9 mouse cellular contexts compared by ENCODE assay signal in the genomic region with DNA sequence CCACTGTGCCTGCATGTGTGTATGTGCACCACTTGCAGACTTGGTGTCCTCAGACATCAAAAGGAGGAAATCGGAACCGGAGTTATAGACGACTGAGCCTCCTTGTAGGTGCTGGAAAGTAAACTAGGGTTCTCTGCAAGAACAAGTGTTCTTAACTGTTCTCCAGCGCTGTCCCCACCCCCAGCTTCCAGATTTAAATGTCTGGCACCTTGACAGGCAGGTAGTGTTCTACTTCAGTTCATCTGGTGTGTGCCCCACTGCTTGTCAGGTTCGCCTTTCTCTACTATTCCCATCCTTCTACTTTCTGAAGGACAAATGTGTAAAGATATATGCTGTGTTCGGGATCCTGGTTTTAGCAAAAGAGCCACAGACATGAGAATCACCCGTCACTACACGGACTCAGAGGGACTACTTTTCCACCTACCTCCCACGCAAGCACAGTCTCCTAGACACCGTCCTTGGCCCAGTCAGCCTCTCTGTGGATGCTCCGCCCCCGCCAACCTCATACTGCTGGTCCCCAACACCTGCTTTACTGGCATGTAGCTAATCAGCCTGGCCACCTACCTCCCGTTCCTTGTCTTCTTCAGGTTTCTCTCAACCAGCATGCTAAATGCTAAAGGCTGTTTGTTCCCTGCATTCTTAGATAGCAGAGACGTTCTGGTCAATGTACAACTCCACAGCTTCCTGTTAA. TPM values are rescaled to one million over a fixed set of nuclear protein-coding genes. Genes with fewer than 3 reads are reported as not detected.
DNase-seq lines count a peak whose midpoint lies in the region; ATAC-seq lines count a peak whose summit lies in the region.
"Had no signal": no experiment of that assay in that cellular context is flagged by ENCODE, and none has a peak within 500 bp of the region (broad histone marks: within the 10 kb centered on the region; RNA-seq: fewer than 3 reads in every experiment).

No protein-coding gene starts in this region.

- no peak overlapping the region for H3K9ac ChIP-seq in kidney, embryonic 16.5 days (replicated peaks; ENCODE audit: low read length)
- H3K9ac ChIP-seq in neural tube, embryonic 15.5 days (replicated peaks), result no peak overlapping the region
- H3K9ac ChIP-seq: liver, embryonic 14.5 days had no signal

- peak; percentile 57 for DNase-seq in kidney, adult 11 months
- DNase-seq in cerebellum, adult 11-12 months, result peak; percentile 82
- peak; percentile 52 to 71 for DNase-seq in kidney, postnatal 25 days
- no peak for DNase-seq in urinary bladder, adult 2 months (ENCODE audit: low spot score)
- no peak for DNase-seq in embryo, embryonic 11 days

- H3K36me3 ChIP-seq in kidney, embryonic 16.5 days (ENCODE audit: insufficient read depth, low read length), result no peaks in the 10 kb centered on the region
- no peaks in the 10 kb centered on the region; the same call in 1 of the 2 replicates for H3K36me3 ChIP-seq in macrophage (ENCODE audit: inconsistent target)
- peaks cover 6% of the 10 kb centered on the region; the same call in 1 of the 2 replicates for H3K36me3 ChIP-seq in neural tube, embryonic 15.5 days

- 76% methylated on average over 14 of the region's 14 CpGs for WGBS in kidney, embryonic 16.5 days
- 52% methylated on average over 14 of the region's 14 CpGs for WGBS in macrophage (ENCODE audit: missing documents)
- WGBS in neural tube, embryonic 15.5 days, result 87% methylated on average over 14 of the region's 14 CpGs

- H3K79me2 ChIP-seq in macrophage (ENCODE audit: inconsistent target), result peaks cover 97% of the 10 kb centered on the region

- no peak overlapping the region; the same call in 1 of the 2 replicates for H3K4me2 ChIP-seq in kidney, embryonic 16.5 days (replicated peaks; ENCODE audit: low read depth, low read length)
- no peak overlapping the region for H3K4me2 ChIP-seq in neural tube, embryonic 15.5 days

- H3K4me1 ChIP-seq in kidney, embryonic 16.5 days (ENCODE audit: insufficient read depth, low read length), result peaks cover 10% of the 10 kb centered on the region
- H3K4me1 ChIP-seq in neural tube, embryonic 15.5 days, result peaks cover 32% of the 10 kb centered on the region

- H3K27ac ChIP-seq in kidney, embryonic 16.5 days (ENCODE audit: low read length), result no peak overlapping the region
- H3K27ac ChIP-seq in macrophage, result peak overlapping the region; percentile 99
- no peak overlapping the region for H3K27ac ChIP-seq in neural tube, embryonic 15.5 days (replicated peaks)
- H3K27ac ChIP-seq: liver, embryonic 14.5 days had no signal

- ATAC-seq in kidney, embryonic 16.5 days (ENCODE audit: low FRiP score, low TSS enrichment), result no peak
- no peak for ATAC-seq in neural tube, embryonic 15.5 days (ENCODE audit: low FRiP score)

- H3K4me3 ChIP-seq in kidney, embryonic 16.5 days (ENCODE audit: low read length), result no peak overlapping the region
- H3K4me3 ChIP-seq in macrophage (ENCODE audit: inconsistent target), result peak overlapping the region; percentile 32
- H3K4me3 ChIP-seq in neural tube, embryonic 15.5 days (replicated peaks), result no peak overlapping the region

- no peaks in the 10 kb centered on the region for H3K27me3 ChIP-seq in kidney, embryonic 16.5 days (ENCODE audit: insufficient read depth, low read length)
- no peaks in the 10 kb centered on the region for H3K27me3 ChIP-seq in neural tube, embryonic 15.5 days (replicated peaks)

- H3K9me3 ChIP-seq in kidney, embryonic 16.5 days (ENCODE audit: low read length), result no peaks in the 10 kb centered on the region
- H3K9me3 ChIP-seq in neural tube, embryonic 15.5 days (replicated peaks), result no peaks in the 10 kb centered on the region

RNA-seq across cellular contexts. Expression of a gene that starts 6.2 kb away (rescaled TPM):
- 33.5 and 33.7 TPM in 2 replicates for polyA plus RNA-seq in kidney, embryonic 16.5 days (2015; fragmentation: Nextera tagmentation; extraction: Ambion mirVana)
- total RNA-seq in macrophage (2018; cell fraction: chromatin; rRNA removed), result 10 to 100 TPM in 19 of 26 experiments, 1 to 10 TPM in 7; 3.7 to 49.3 (median 19.0) TPM
- 10 to 100 TPM in 20 of 26 experiments, 1 to 10 TPM in 6; 2.9 to 29.4 (median 21.0) TPM for total RNA-seq in macrophage (2018; cell fraction: cytosol; rRNA removed)
- total RNA-seq in macrophage (2018; cell fraction: nucleus; rRNA removed), result 10 to 100 TPM in 18 of 26 experiments, 1 to 10 TPM in 8; 3.9 to 51.0 (median 18.0) TPM
- polyA plus RNA-seq in macrophage (2018), result 13.7 to 21.8 TPM (median 16.8 TPM) in 3 replicates
- polyA plus RNA-seq in urinary bladder, adult 2 months (2012; rRNA removed), result 36.7 and 44.3 TPM in 2 replicates
- polyA plus RNA-seq in neural tube, embryonic 15.5 days (2015; fragmentation: Nextera tagmentation; extraction: Ambion mirVana), result 46.2 and 50.5 TPM in 2 replicates

RNA-seq across cellular contexts. Expression of a gene that starts 31.4 kb away (rescaled TPM):
- 85.8 and 95.9 TPM in 2 replicates for polyA plus RNA-seq in kidney, embryonic 16.5 days (2015; fragmentation: Nextera tagmentation; extraction: Ambion mirVana)
- 100 to 1,000 TPM in 1 of 26 experiments, 10 to 100 TPM in 25; 34.6 to 103 (median 67.2) TPM for total RNA-seq in macrophage (2018; cell fraction: chromatin; rRNA removed)
- total RNA-seq in macrophage (2018; cell fraction: cytosol; rRNA removed), result 10 to 100 TPM; 24.0 to 39.3 (median 30.9) TPM
- 100 to 1,000 TPM in 1 of 26 experiments, 10 to 100 TPM in 25; 23.7 to 103 (median 51.1) TPM for total RNA-seq in macrophage (2018; cell fraction: nucleus; rRNA removed)
- 33.1 to 43.2 TPM (median 35.1 TPM) in 3 replicates for polyA plus RNA-seq in macrophage (2018)
- 48.7 and 53.5 TPM in 2 replicates for polyA plus RNA-seq in urinary bladder, adult 2 months (2012; rRNA removed)
- 71.9 and 78.2 TPM in 2 replicates for polyA plus RNA-seq in neural tube, embryonic 15.5 days (2015; fragmentation: Nextera tagmentation; extraction: Ambion mirVana)

RNA-seq across cellular contexts. Expression of a gene that starts 31.4 kb away (rescaled TPM):
- 1.8 and 3.7 TPM in 2 replicates for polyA plus RNA-seq in kidney, embryonic 16.5 days (2015; fragmentation: Nextera tagmentation; extraction: Ambion mirVana)
- not detected for total RNA-seq in macrophage (2018; cell fraction: chromatin; rRNA removed)
- not detected for total RNA-seq in macrophage (2018; cell fraction: cytosol; rRNA removed)
- not detected for total RNA-seq in macrophage (2018; cell fraction: nucleus; rRNA removed)
- not detected in 3 replicates for polyA plus RNA-seq in macrophage (2018)
- polyA plus RNA-seq in urinary bladder, adult 2 months (2012; rRNA removed), result 0.15 TPM in 1 of 2 replicates, not detected in the other
- not detected in 2 replicates for polyA plus RNA-seq in neural tube, embryonic 15.5 days (2015; fragmentation: Nextera tagmentation; extraction: Ambion mirVana)

RNA-seq across cellular contexts. Expression of a gene that starts 32.7 kb away (rescaled TPM):
- 0.71 and 1.0 TPM in 2 replicates for polyA plus RNA-seq in kidney, embryonic 16.5 days (2015; fragmentation: Nextera tagmentation; extraction: Ambion mirVana)
- total RNA-seq in macrophage (2018; cell fraction: chromatin; rRNA removed), result 10 to 100 TPM in 5 of 26 experiments, 1 to 10 TPM in 14, under 1 TPM in 6, not detected in 1; 0.44 to 13.6 (median 3.1) TPM
- total RNA-seq in macrophage (2018; cell fraction: cytosol; rRNA removed), result under 1 TPM in 18 of 26 experiments, not detected in 8; 0.03 to 0.83 (median 0.18) TPM
- 10 to 100 TPM in 2 of 26 experiments, 1 to 10 TPM in 15, under 1 TPM in 6, not detected in 3; 0.24 to 12.0 (median 2.4) TPM for total RNA-seq in macrophage (2018; cell fraction: nucleus; rRNA removed)
- 0.13 to 0.32 TPM (median 0.20 TPM) in 3 replicates for polyA plus RNA-seq in macrophage (2018)
- 0.77 and 0.93 TPM in 2 replicates for polyA plus RNA-seq in urinary bladder, adult 2 months (2012; rRNA removed)
- 0.47 and 0.52 TPM in 2 replicates for polyA plus RNA-seq in neural tube, embryonic 15.5 days (2015; fragmentation: Nextera tagmentation; extraction: Ambion mirVana)

RNA-seq across cellular contexts. Expression of a gene that starts 38.5 kb away (rescaled TPM):
- polyA plus RNA-seq in kidney, embryonic 16.5 days (2015; fragmentation: Nextera tagmentation; extraction: Ambion mirVana), result 100 and 102 TPM in 2 replicates
- total RNA-seq in macrophage (2018; cell fraction: chromatin; rRNA removed), result 1 to 10 TPM in 19 of 26 experiments, not detected in 7; 1.1 to 7.9 (median 3.4) TPM
- 1 to 10 TPM; 2.7 to 6.3 (median 4.3) TPM for total RNA-seq in macrophage (2018; cell fraction: cytosol; rRNA removed)
- 1 to 10 TPM in 25 of 26 experiments, under 1 TPM in 1; 0.69 to 9.3 (median 2.3) TPM for total RNA-seq in macrophage (2018; cell fraction: nucleus; rRNA removed)
- 3.3 to 5.5 TPM (median 5.2 TPM) in 3 replicates for polyA plus RNA-seq in macrophage (2018)
- 61.0 and 67.8 TPM in 2 replicates for polyA plus RNA-seq in urinary bladder, adult 2 months (2012; rRNA removed)
- 64.9 and 65.4 TPM in 2 replicates for polyA plus RNA-seq in neural tube, embryonic 15.5 days (2015; fragmentation: Nextera tagmentation; extraction: Ambion mirVana)

Comparison
In these comparisons a context has a peak if more than half of its experiments do, and no peak if none do; other contexts are left out.
1. DNase-seq: peak in kidney, adult 11 months (single experiment), cerebellum, adult 11-12 months (single experiment) and kidney, postnatal 25 days (2 of 2); none in urinary bladder, adult 2 months (single experiment) and embryo, embryonic 11 days (single experiment).